Mouse (Mus musculus) left cerebral cortex, postnatal 14 days (tissue): ENCODE results near the gene Mrps27. TPM values are rescaled to one million over a fixed set of nuclear protein-coding genes. Genes with fewer than 3 reads are reported as not detected.
A peak's percentile ranks its signal among the peaks of the same experiment; 100 is the strongest.

ENCODE experiments used
- DNase-seq, 2 experiments: peaks; one replicate each; pipeline ENCODE4 v3.0.0; 2021 to 2022; ENCODE audit warnings: low spot score in 2 of 2, mixed read lengths in 1 of 2
- intact Hi-C: fragments of 180-260 bp; cut with DNase I; formaldehyde crosslinking; loops from one replicate; pipeline ENCODE4 v1.15.1; 2025
- total RNA-seq, 2 experiments: library from RNA; stranded (reverse); gene quantifications; 2 replicates each; pipeline ENCODE4 v1.2.3; 2021

The Mrps27 gene
- total RNA-seq, 2 experiments from 2014 or later: 26.4 to 27.7 TPM

GRCm38 (mm10) chr13:99450766-99451165 is 106.2 kb downstream of the Mrps27 start:
- intact Hi-C loops: no loop called here
- no peak for DNase-seq

- DNase-seq: no peak
- intact Hi-C loops: no loop called here
Measured at GRCm38 (mm10) chr13:99451276-99451675, 106.7 kb downstream of the Mrps27 start.

GRCm38 (mm10) chr13:99452444-99452843 is 107.9 kb downstream of the Mrps27 start:
- DNase-seq: no peak
- intact Hi-C loops: no loop called here

GRCm38 (mm10) chr13:99454977-99455376 is 110.4 kb downstream of the Mrps27 start:
- DNase-seq: no peak
- intact Hi-C loops: no loop called here

GRCm38 (mm10) chr13:99458658-99459386 is 114.2 kb downstream of the Mrps27 start:
- intact Hi-C loops: no loop called here
- peak; percentile 22 to 53 for DNase-seq

- intact Hi-C loops: no loop called here
- no peak for DNase-seq
Measured at GRCm38 (mm10) chr13:99459612-99460011, 115.0 kb downstream of the Mrps27 start.

- no peak for DNase-seq
- intact Hi-C loops: no loop called here
Measured at GRCm38 (mm10) chr13:99461886-99462285, 117.3 kb downstream of the Mrps27 start.

GRCm38 (mm10) chr13:99464551-99464950 is 120.0 kb downstream of the Mrps27 start:
- no peak for DNase-seq
- intact Hi-C loops: no loop called here

Other genes starting within 250 kb of the Mrps27 start
- gene Zfp366, start 160.0 kb upstream of the Mrps27 start, total RNA-seq: 1 to 10 TPM; 5.1 to 8.1 TPM
- gene Ptcd2, start 81 bp upstream of the Mrps27 start, total RNA-seq: 10 to 100 TPM; 38.3 to 40.1 TPM
- gene Map1b, start 171.8 kb downstream of the Mrps27 start, total RNA-seq: 100 to 1,000 TPM; 679 to 694 TPM